Mouse (Mus musculus) spleen, adult 2 months (tissue): Measurements from ENCODE around the gene Usp5. TPM values are rescaled to one million over a fixed set of nuclear protein-coding genes. Genes with fewer than 3 reads are reported as not detected.
A peak's percentile ranks its signal among the peaks of the same experiment; 100 is the strongest.

ENCODE experiments used
- DNase-seq, 2 experiments: peaks; one replicate each; pipeline versions ENCODE4 v3.0.0 to v3.0.0-alpha.2; 2012 to 2021; ENCODE audit warnings: low spot score in 2 of 2, low read depth in 1 of 2
- H3K27ac ChIP-seq: fragments of 200-500 bp; 2 replicates; pipeline ENCODE4 v1.5.1; 2012; ENCODE audit warnings: low read length, inconsistent platforms; ENCODE audit not compliant: insufficient read depth
- H3K27me3 ChIP-seq: fragments of 200-500 bp; 2 replicates; pipeline ENCODE4 v1.6.1; 2012; ENCODE audit warnings: mild to moderate bottlenecking, moderate library complexity, low read length, inconsistent platforms; ENCODE audit not compliant: control insufficient read depth, insufficient read depth
- H3K36me3 ChIP-seq: fragments of 200-500 bp; 2 replicates; pipeline ENCODE4 v1.6.1; 2012; ENCODE audit warnings: mild to moderate bottlenecking, low read length, inconsistent platforms; ENCODE audit not compliant: control insufficient read depth, insufficient read depth
- H3K4me1 ChIP-seq: fragments of 200-500 bp; 2 replicates; pipeline ENCODE4 v1.6.1; 2011; ENCODE audit warnings: inconsistent platforms; ENCODE audit not compliant: control insufficient read depth, insufficient read depth, insufficient read length
- H3K4me3 ChIP-seq: fragments of 200-500 bp; 2 replicates; pipeline ENCODE4 v1.5.1; 2011; ENCODE audit warnings: mild to moderate bottlenecking, inconsistent platforms; ENCODE audit not compliant: insufficient read depth, insufficient read length; ENCODE audit errors: extremely low read depth
- CTCF ChIP-seq: fragments of 200-500 bp; IDR thresholded peaks from 2 replicates; pipeline ENCODE4 v1.5.1; 2011; ENCODE audit warnings: mild to moderate bottlenecking, inconsistent platforms; ENCODE audit not compliant: insufficient read depth, insufficient read length, insufficient replicate concordance; ENCODE audit errors: extremely low read depth
- POLR2A ChIP-seq: fragments of 200-500 bp; IDR thresholded peaks from 2 replicates; pipeline ENCODE4 v1.6.1; 2011; ENCODE audit warnings: low read depth, low read length, inconsistent platforms
- WGBS: fragments of 180-500 bp; shearing (Covaris S2); methylation state at CpG from one replicate; pipeline ENCODE4 v1.1.7; 2018; 5-methylcytosine and 5-hydroxymethylcytosine counted together
- polyA plus RNA-seq: library from polyadenylated mRNA; depleted of rRNA; stranded (reverse); fragments of >200 nt; gene quantifications from 2 replicates; pipeline ENCODE4 v1.2.3, GENCODE M21; 2012; rRNA removed

Gene Usp5
- polyA plus RNA-seq, 1 experiment: 53.8 TPM

GRCm38 (mm10) chr6:124769101-124769765 lies 60.1 kb downstream of the Usp5 start, which contains the start of gene Eno2:
Eno2 (minus strand) TSS chr6:124769673.
- H3K27me3 ChIP-seq: peaks cover 7% of the 10 kb centered on the region
- peaks cover 9% of the 10 kb centered on the region; the same call in 1 of the 2 replicates for H3K4me1 ChIP-seq
- no peaks in the 10 kb centered on the region for H3K36me3 ChIP-seq
- no peak for DNase-seq
- H3K4me3 ChIP-seq: peak within 1 kb of the TSS; percentile 55
- TF ChIP-seq POLR2A: no peak
- TF ChIP-seq CTCF: no peak
- H3K27ac ChIP-seq: no peak within 1 kb of the TSS
- WGBS: 1% methylated on average over 49 of the region's 54 CpGs

- WGBS: 5% methylated on average over 9 of the region's 9 CpGs
Measured at GRCm38 (mm10) chr6:124768704-124769044, 60.6 kb downstream of the Usp5 start.

DNA sequence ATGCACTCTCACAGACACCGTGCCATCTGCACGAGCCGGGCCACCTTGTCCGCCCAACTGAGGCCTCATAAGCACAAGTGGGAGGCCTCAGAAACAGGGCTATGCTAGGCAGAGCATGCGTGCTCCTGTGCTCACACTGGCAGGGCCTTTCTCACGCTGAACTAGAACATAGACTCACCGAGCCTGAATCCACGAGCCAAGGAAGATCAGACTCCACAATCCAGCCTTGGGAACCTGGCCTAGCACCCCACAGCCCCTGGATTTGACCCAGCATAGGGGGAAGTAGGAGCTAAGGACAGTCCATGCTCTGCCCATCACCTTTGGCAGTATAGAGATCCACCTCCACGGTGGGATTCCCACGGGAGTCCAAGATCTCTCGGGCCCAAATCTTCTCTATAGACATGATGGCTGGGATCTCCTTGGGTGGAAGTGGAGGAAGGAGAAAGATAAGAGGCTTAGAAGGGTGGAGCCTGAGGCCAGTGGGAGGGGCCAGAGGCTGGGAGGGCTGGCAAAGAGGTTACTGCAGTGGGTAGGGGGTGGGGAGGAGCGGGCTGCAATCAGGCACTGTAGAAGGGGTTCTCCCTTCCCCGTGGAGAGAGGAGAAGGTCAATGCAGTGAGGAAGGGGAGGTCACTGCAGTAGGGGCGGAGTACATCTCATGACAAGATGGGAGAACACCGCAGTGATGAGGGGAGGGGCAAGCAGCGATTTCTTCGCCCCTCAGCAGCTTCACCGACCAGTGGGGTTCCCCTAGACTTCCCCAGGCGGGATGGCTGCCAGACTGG lies 61.2 kb downstream of the Usp5 start:
- Histone ChIP-seq H3K4me1 (peaks cover 9% of the 10 kb centered on the region; the same call in 1 of the 2 replicates), H3K27ac (no peak overlapping the region), H3K27me3 (peaks cover 7% of the 10 kb centered on the region), H3K4me3 (no peak overlapping the region), H3K36me3 (no peaks in the 10 kb centered on the region)
- WGBS: 63% methylated on average over 19 of the region's 19 CpGs
- no peak for DNase-seq
- TF ChIP-seq POLR2A: no peak

More at GRCm38 (mm10) chr6:124768704-124769044, 60.6 kb downstream of the Usp5 start:
- DNase-seq: no peak
- Histone ChIP-seq H3K4me1 (peaks cover 9% of the 10 kb centered on the region; the same call in 1 of the 2 replicates), H3K27me3 (peaks cover 7% of the 10 kb centered on the region), H3K36me3 (no peaks in the 10 kb centered on the region), H3K4me3 (no peak overlapping the region; the same call in 1 of the 2 replicates), H3K27ac (no peak overlapping the region)
- no peak for TF ChIP-seq POLR2A
- TF ChIP-seq CTCF: no peak

- Histone ChIP-seq H3K4me1 (peaks cover 9% of the 10 kb centered on the region; the same call in 1 of the 2 replicates), H3K36me3 (no peaks in the 10 kb centered on the region), H3K27me3 (peaks cover 7% of the 10 kb centered on the region), H3K27ac (no peak overlapping the region), H3K4me3 (no peak overlapping the region)
- TF ChIP-seq POLR2A: no peak
- no peak for TF ChIP-seq CTCF
- no peak for DNase-seq
- 94% methylated on average over 4 of the region's 4 CpGs for WGBS
Measured at GRCm38 (mm10) chr6:124767536-124767919, 61.8 kb downstream of the Usp5 start.

DNA sequence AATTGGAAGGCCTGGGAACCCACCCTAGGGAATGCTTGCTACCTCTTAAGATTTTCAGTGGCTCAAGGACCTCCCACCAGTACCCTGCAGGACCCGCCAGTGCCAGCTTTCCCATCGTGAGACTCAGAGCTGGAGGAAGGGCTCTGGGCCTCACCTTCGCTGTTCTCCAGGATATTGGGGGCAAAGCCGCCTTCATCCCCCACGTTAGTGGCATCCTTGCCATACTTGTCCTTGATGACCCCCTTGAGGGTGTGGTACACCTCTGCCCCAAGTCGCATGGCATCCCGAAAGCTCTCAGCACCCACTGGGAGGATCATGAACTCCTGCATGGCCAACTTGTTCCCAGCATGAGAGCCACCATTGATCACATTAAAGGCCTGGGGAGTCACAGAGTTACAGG lies 63.3 kb downstream of the Usp5 start:
- H3K4me1 ChIP-seq: peaks cover 9% of the 10 kb centered on the region; the same call in 1 of the 2 replicates
- peaks cover 7% of the 10 kb centered on the region for H3K27me3 ChIP-seq
- TF ChIP-seq POLR2A (no peak), CTCF (no peak)
- H3K4me3 ChIP-seq: no peak overlapping the region
- H3K27ac ChIP-seq: no peak overlapping the region
- 87% methylated on average over 7 of the region's 7 CpGs for WGBS
- no peak for DNase-seq
- no peaks in the 10 kb centered on the region for H3K36me3 ChIP-seq

Other genes starting within 250 kb of the Usp5 start
- 0.04 and 0.07 TPM in 2 replicates for gene C1s2, start 193.4 kb downstream of the Usp5 start, polyA plus RNA-seq
- 65.1 and 70.0 TPM in 2 replicates for gene Lpcat3, start 166.5 kb downstream of the Usp5 start, polyA plus RNA-seq
- 46.2 and 47.9 TPM in 2 replicates for gene Emg1, start 117.3 kb downstream of the Usp5 start, polyA plus RNA-seq
- 96.5 and 103 TPM in 2 replicates for gene Phb2, start 117.1 kb downstream of the Usp5 start, polyA plus RNA-seq
- 281 and 332 TPM in 2 replicates for gene Ptpn6, start 90.8 kb downstream of the Usp5 start, polyA plus RNA-seq
- gene Grcc10, start 88.1 kb downstream of the Usp5 start, polyA plus RNA-seq: 209 and 225 TPM in 2 replicates
- gene Gm45234, start 73.5 kb downstream of the Usp5 start, polyA plus RNA-seq: not detected in 2 replicates
- 37.4 and 41.3 TPM in 2 replicates for gene Atn1, start 73.0 kb downstream of the Usp5 start, polyA plus RNA-seq
- 2.9 and 3.2 TPM in 2 replicates for gene Eno2, start 59.8 kb downstream of the Usp5 start, polyA plus RNA-seq
- gene Lrrc23, start 49.8 kb downstream of the Usp5 start, polyA plus RNA-seq: 1.2 and 1.8 TPM in 2 replicates
- 10.3 and 13.5 TPM in 2 replicates for gene Spsb2, start 20.8 kb downstream of the Usp5 start, polyA plus RNA-seq
- 74.7 and 89.3 TPM in 2 replicates for gene Tpi1, start 15.2 kb downstream of the Usp5 start, polyA plus RNA-seq
- gene Cdca3, start 63 bp upstream of the Usp5 start, polyA plus RNA-seq: 30.4 and 39.0 TPM in 2 replicates
- 0.13 and 0.37 TPM in 2 replicates for gene Gnb3, start 10.8 kb upstream of the Usp5 start, polyA plus RNA-seq
- 9.3 and 10.8 TPM in 2 replicates for gene P3h3, start 28.3 kb upstream of the Usp5 start, polyA plus RNA-seq
- gene Gpr162, start 34.5 kb upstream of the Usp5 start, polyA plus RNA-seq: 2.7 and 3.0 TPM in 2 replicates
- gene Cd4, start 58.7 kb upstream of the Usp5 start, polyA plus RNA-seq: 34.2 and 35.9 TPM in 2 replicates
- 10.9 and 18.2 TPM in 2 replicates for gene Lag3, start 82.2 kb upstream of the Usp5 start, polyA plus RNA-seq
- gene Ptms, start 90.6 kb upstream of the Usp5 start, polyA plus RNA-seq: 450 and 549 TPM in 2 replicates
- 125 and 140 TPM in 2 replicates for gene Mlf2, start 101.9 kb upstream of the Usp5 start, polyA plus RNA-seq
- gene Cops7a, start 136.1 kb upstream of the Usp5 start, polyA plus RNA-seq: 106 and 116 TPM in 2 replicates
- 3.4 and 5.4 TPM in 2 replicates for gene Pianp, start 167.2 kb upstream of the Usp5 start, polyA plus RNA-seq
- gene Zfp384, start 179.7 kb upstream of the Usp5 start, polyA plus RNA-seq: 52.2 and 54.3 TPM in 2 replicates
- 31.8 and 36.2 TPM in 2 replicates for gene Ing4, start 210.3 kb upstream of the Usp5 start, polyA plus RNA-seq
- gene Acrbp, start 220.2 kb upstream of the Usp5 start, polyA plus RNA-seq: 34.4 and 35.8 TPM in 2 replicates
- gene Lpar5, start 238.4 kb upstream of the Usp5 start, polyA plus RNA-seq: 62.1 and 64.3 TPM in 2 replicates